Mouse (Mus musculus) bone marrow, adult 2 months (tissue): Measurements from ENCODE around the gene Ube2e1. TPM values are rescaled to one million over a fixed set of nuclear protein-coding genes. Genes with fewer than 3 reads are reported as not detected.

ENCODE experiments used
- H3K27ac ChIP-seq: fragments of 200-500 bp; 2 replicates; pipeline ENCODE4 v1.5.1; 2012; ENCODE audit warnings: low read depth, mild to moderate bottlenecking, control low read depth, inconsistent platforms, low read length; ENCODE audit not compliant: control insufficient read depth, poor library complexity, insufficient read depth
- H3K4me1 ChIP-seq: fragments of 200-500 bp; 2 replicates; pipeline ENCODE4 v1.6.1; 2011; ENCODE audit warnings: low read length; ENCODE audit not compliant: control insufficient read depth, insufficient read depth
- H3K4me3 ChIP-seq: fragments of 200-500 bp; replicated peaks from 2 replicates; pipeline ENCODE3; 2011; ENCODE audit warnings: mild to moderate bottlenecking, low read depth, low read length, control low read depth; ENCODE audit not compliant: control insufficient read depth
- CTCF ChIP-seq: fragments of 200-500 bp; IDR thresholded peaks from 2 replicates; pipeline ENCODE4 v1.5.1; 2011; ENCODE audit warnings: low read length, control low read depth; ENCODE audit not compliant: control insufficient read depth, insufficient read depth
- POLR2A ChIP-seq: fragments of 200-500 bp; IDR thresholded peaks from 2 replicates; pipeline ENCODE4 v1.6.1; 2011; ENCODE audit warnings: low read depth, mild to moderate bottlenecking, control low read depth, low read length, borderline replicate concordance; ENCODE audit not compliant: control insufficient read depth
- WGBS: fragments of 180-500 bp; shearing (Covaris S2); methylation state at CpG from one replicate; pipeline ENCODE4 v1.1.7; 2018; 5-methylcytosine and 5-hydroxymethylcytosine counted together
- polyA plus RNA-seq: library from polyadenylated mRNA; stranded (reverse); fragments of >200 nt; gene quantifications from 2 replicates; pipeline ENCODE4 v1.2.4, GENCODE M21; 2011; ENCODE audit warnings: low replicate concordance; ENCODE audit not compliant: missing spikeins, insufficient read depth, insufficient read length

Ube2e1 gene
- polyA plus RNA-seq, 1 experiment = 29.5 TPM

- peaks cover 5% of the 10 kb centered on the region; the same call in 1 of the 2 replicates for H3K4me1 ChIP-seq
- no peak overlapping the region for H3K27ac ChIP-seq
- H3K4me3 ChIP-seq = no peak overlapping the region
- TF ChIP-seq POLR2A (no peak), CTCF (no peak)
- 63% methylated on average over 3 of the region's 3 CpGs for WGBS
Observed at GRCm38 (mm10) chr14:18302750-18303149, 28.9 kb downstream of the Ube2e1 start.

- H3K4me1 ChIP-seq = peaks cover 5% of the 10 kb centered on the region; the same call in 1 of the 2 replicates
- H3K27ac ChIP-seq = no peak overlapping the region; the same call in 1 of the 2 replicates
- WGBS = 9% methylated on average over 3 of the region's 3 CpGs
- H3K4me3 ChIP-seq = no peak overlapping the region
- no peak for TF ChIP-seq POLR2A
- no peak for TF ChIP-seq CTCF
Observed at GRCm38 (mm10) chr14:18301591-18301990, 30.1 kb downstream of the Ube2e1 start.

- WGBS = 81% methylated on average over 2 of the region's 2 CpGs
Observed at GRCm38 (mm10) chr14:18300676-18301075, 31.0 kb downstream of the Ube2e1 start.

GRCm38 (mm10) chr14:18298874-18299273, 32.8 kb downstream of the Ube2e1 start:
- 81% methylated on average over 2 of the region's 2 CpGs for WGBS
- Histone ChIP-seq H3K27ac (no peak overlapping the region), H3K4me3 (no peak overlapping the region), H3K4me1 (peaks cover 5% of the 10 kb centered on the region; the same call in 1 of the 2 replicates)
- TF ChIP-seq POLR2A (no peak), CTCF (no peak)

More at GRCm38 (mm10) chr14:18300676-18301075, 31.0 kb downstream of the Ube2e1 start:
- no peak overlapping the region for H3K27ac ChIP-seq
- H3K4me1 ChIP-seq = peaks cover 5% of the 10 kb centered on the region; the same call in 1 of the 2 replicates
- no peak overlapping the region for H3K4me3 ChIP-seq
- no peak for TF ChIP-seq POLR2A
- TF ChIP-seq CTCF = no peak

GRCm38 (mm10) chr14:18297441-18297840, 34.2 kb downstream of the Ube2e1 start:
- no peak overlapping the region for H3K27ac ChIP-seq
- peaks cover 3% of the 10 kb centered on the region; the same call in 1 of the 2 replicates for H3K4me1 ChIP-seq
- WGBS = 49% methylated on average over 2 of the region's 2 CpGs
- no peak overlapping the region for H3K4me3 ChIP-seq
- TF ChIP-seq POLR2A (no peak), CTCF (no peak)

- no peaks in the 10 kb centered on the region for H3K4me1 ChIP-seq
- H3K4me3 ChIP-seq = no peak overlapping the region
- H3K27ac ChIP-seq = no peak overlapping the region
- 59% methylated on average over 3 of the region's 3 CpGs for WGBS
- no peak for TF ChIP-seq CTCF
- no peak for TF ChIP-seq POLR2A
Observed at GRCm38 (mm10) chr14:18292578-18292977, 39.1 kb downstream of the Ube2e1 start.

GRCm38 (mm10) chr14:18292111-18292510, 39.5 kb downstream of the Ube2e1 start:
- H3K4me3 ChIP-seq = no peak overlapping the region
- no peak overlapping the region for H3K27ac ChIP-seq
- 67% methylated on average over 3 of the region's 3 CpGs for WGBS
- H3K4me1 ChIP-seq = no peaks in the 10 kb centered on the region
- TF ChIP-seq POLR2A = no peak
- no peak for TF ChIP-seq CTCF

GRCm38 (mm10) chr14:18287391-18287790, 44.3 kb downstream of the Ube2e1 start:
- no peak for TF ChIP-seq CTCF
- no peak for TF ChIP-seq POLR2A
- Histone ChIP-seq H3K4me3 (no peak overlapping the region), H3K27ac (no peak overlapping the region), H3K4me1 (no peaks in the 10 kb centered on the region)
- 75% methylated on average over 2 of the region's 2 CpGs for WGBS

- WGBS = 86% methylated on average over 2 of the region's 2 CpGs
- Histone ChIP-seq H3K27ac (no peak overlapping the region), H3K4me1 (no peaks in the 10 kb centered on the region), H3K4me3 (no peak overlapping the region)
- no peak for TF ChIP-seq CTCF
- no peak for TF ChIP-seq POLR2A
Observed at GRCm38 (mm10) chr14:18286441-18286840, 45.2 kb downstream of the Ube2e1 start.
